In genomic region chr10:121584033-121584432, GRCm38 (mm10) we compare ENCODE assay signal across 27 mouse cellular contexts. TPM values are rescaled to one million over a fixed set of nuclear protein-coding genes. Genes with fewer than 3 reads are reported as not detected.
"Had no signal": no experiment of that assay in that cellular context is flagged by ENCODE, and none has a peak within 500 bp of the region (broad histone marks: within the 10 kb centered on the region; RNA-seq: fewer than 3 reads in every experiment).

No protein-coding gene starts in this region.

- H3K27me3 ChIP-seq: heart, embryonic 13.5 days; heart, embryonic 15.5 days; hindbrain, embryonic 13.5 days; hindbrain, embryonic 15.5 days; kidney, embryonic 15.5 days; limb, embryonic 13.5 days; limb, embryonic 15.5 days; liver, embryonic 12.5 days had no signal

- H3K9me3 ChIP-seq: heart, embryonic 10.5 days; heart, embryonic 13.5 days; heart, embryonic 15.5 days; hindbrain, embryonic 13.5 days; hindbrain, embryonic 15.5 days; kidney, embryonic 15.5 days; limb, embryonic 13.5 days; limb, embryonic 15.5 days; liver, embryonic 12.5 days had no signal

- H3K27ac ChIP-seq: heart, embryonic 10.5 days; heart, embryonic 13.5 days; heart, embryonic 15.5 days; hindbrain, embryonic 13.5 days; hindbrain, embryonic 15.5 days; hindbrain, postnatal 0 days; kidney, embryonic 15.5 days; kidney, postnatal 0 days; layer of hippocampus, adult 2 months; limb, embryonic 13.5 days; limb, embryonic 15.5 days; liver, embryonic 12.5 days; liver, embryonic 14.5 days had no signal

- DNase-seq: gastrocnemius, postnatal 14 days; gastrocnemius, postnatal 36 days; heart, adult 18-20 months; heart, postnatal 14 days; heart, postnatal 36 days; kidney, adult 11 months; kidney, adult 2 months; kidney, adult 9 months; kidney, postnatal 14 days; kidney, postnatal 36 days; left cerebral cortex, postnatal 4 days had no signal

- H3K4me3 ChIP-seq: heart, embryonic 10.5 days; heart, embryonic 13.5 days; heart, embryonic 15.5 days; hindbrain, embryonic 13.5 days; hindbrain, embryonic 15.5 days; kidney, embryonic 15.5 days; layer of hippocampus, adult 2 months; limb, embryonic 13.5 days; limb, embryonic 15.5 days; liver, embryonic 12.5 days had no signal

- H3K9ac ChIP-seq: heart, embryonic 13.5 days; heart, embryonic 15.5 days; hindbrain, embryonic 13.5 days; hindbrain, embryonic 15.5 days; kidney, embryonic 15.5 days; limb, embryonic 13.5 days; limb, embryonic 15.5 days; liver, embryonic 12.5 days; liver, embryonic 14.5 days had no signal

RNA-seq across cellular contexts. Expression of gene D930020B18Rik, which starts 57.4 kb away (rescaled TPM):
- polyA plus RNA-seq: gonadal fat pad, adult 2 months; heart, embryonic 13.5 days; heart, postnatal 0 days; liver, adult 2 months had no signal
